Mouse (Mus musculus) ovary, postnatal 36 days (tissue): Measurements from ENCODE around the gene Slc9a7.

Source experiments
- DNase-seq: peaks from one replicate; pipeline ENCODE4 v3.0.0; 2022; ENCODE audit warnings: low spot score, mixed read lengths

The Slc9a7 gene

DNA sequence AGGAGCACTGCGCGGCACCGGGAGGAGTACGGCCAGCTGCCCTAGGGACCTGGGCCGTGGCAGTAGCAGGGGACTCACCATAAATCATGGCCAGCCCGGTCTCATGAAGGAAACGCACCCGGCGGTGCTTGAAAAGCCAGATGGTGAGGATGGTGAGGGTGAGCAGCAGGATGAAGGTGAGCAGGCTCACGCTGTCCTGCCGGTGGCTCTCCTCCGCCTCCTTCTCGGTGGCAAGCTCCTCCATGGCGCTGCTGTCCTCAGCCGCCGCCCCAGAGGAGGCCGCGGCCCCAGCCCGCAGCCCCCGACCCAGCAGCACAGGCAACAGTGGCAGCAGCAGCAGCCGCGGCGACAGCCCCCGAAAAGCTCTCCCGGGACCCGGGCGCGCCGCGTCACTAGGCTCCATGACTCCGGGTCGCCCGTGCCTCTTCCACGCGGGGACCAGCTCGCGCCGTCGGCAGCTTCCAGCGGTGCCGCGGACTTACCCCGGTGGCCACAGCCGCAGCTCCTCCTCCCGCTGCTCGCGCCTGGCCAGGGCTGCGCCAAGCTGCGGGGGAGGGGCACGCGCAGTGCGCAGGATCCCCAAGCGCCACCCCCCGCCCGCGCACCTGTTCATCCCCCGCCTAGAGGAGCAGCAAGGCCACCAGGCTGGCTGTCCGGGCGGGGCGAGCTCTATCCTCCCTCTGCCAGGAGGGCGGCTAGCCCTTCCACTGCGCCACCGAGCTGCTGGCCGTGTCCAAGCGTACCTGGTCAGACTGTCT, at the start of gene Slc9a7:
Gene Slc9a7, minus strand, starts transcription at position 526 of the 758 bp plus-strand sequence.
- DNase-seq = peak; percentile 78

DNA sequence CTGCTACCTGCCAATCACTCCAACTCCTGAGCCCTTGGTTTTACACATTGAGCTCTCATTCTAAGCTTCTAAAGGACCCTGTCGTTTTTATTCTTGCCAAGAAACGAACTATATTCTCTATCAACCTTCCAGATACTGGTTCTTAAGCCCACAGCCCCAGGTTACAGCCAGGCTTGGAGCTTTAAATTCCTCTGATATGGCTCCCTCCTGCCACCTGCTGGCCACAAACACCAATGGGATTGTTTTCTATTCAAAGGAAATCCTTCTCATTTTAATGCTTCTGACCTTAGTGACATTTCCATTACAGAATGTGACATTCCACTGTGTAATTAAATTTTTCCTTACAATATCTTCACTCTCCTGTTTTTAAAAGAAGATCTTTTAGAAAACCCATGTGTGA, 44.1 kb upstream of the Slc9a7 start:
- peak; percentile 11 for DNase-seq

DNA sequence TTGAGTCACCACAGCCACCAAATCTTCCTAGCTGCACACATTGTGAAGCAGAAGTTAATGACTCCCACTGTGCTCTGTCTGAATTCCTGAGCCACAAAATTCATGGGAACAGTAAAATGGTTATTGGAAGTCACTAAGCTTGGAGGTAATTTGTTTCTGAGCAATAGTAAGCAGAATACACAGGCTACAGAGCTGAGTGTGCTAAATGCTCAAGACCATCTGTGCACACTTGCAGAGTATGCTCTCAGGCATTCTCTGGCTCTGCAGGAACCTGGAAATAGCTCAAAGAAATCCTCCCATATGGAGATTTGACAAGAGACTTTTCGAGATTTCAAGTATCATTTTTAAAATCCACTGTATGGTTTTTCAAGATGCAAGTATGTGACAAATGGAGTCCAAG, 41.1 kb upstream of the Slc9a7 start:
- no peak for DNase-seq

DNA sequence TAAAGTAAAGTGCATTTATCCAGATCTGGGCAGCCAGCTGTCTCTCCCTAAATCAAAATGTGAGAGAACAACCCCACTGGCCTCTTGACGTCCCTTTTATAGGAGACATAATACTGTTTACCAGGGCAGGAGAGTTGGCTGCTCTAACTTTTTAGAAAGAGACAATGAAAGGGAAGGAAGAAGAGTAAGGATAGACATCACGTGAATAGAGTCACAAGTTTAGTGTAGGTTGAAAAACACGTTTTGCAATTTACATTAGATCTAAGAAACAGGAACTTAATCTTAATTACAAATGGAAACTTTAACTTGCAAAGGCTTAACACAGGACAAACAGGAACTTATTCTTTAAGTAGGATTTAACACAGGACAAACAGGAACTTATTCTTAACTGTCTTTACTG, 15.6 kb upstream of the Slc9a7 start:
- DNase-seq = no peak

DNA sequence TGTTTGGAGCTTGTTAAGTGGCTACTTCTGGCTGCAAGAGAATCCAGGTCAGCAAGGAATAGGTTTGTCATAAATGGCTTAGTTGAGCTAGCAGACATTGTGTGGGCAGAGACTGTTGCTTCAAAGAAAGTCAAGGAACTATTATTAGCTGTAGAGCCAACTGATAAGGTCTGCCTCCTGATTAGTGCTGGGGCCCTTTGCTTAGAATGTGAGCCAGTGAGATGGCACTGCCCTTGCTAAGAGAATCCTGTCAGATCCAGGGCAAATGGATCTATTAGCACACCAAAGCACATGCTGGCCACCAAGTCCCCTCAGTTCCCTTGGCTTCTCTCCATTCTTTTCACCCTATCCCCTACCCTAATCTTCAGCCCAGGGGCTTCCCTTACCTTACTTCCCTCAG, 14.3 kb upstream of the Slc9a7 start:
- DNase-seq = no peak

DNA sequence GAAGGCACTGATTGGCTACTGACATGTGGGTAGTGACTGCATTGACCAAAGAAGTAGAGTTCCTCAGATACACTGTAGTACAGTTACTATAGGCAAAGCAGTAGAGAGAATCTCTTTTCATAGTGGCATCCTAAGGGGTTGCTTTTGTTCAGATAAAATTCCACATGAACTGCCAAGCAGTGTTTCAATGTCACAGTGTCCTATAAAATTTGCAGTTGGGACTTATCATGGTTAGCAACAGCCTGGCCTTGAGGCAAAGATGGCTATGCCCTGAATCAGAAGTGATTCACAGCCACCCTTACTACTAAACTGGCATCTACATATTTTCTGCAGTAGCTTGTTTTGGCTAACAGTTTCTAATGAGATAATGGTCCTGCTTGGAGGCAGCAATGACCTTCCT, 11.7 kb upstream of the Slc9a7 start:
- DNase-seq = no peak

DNA sequence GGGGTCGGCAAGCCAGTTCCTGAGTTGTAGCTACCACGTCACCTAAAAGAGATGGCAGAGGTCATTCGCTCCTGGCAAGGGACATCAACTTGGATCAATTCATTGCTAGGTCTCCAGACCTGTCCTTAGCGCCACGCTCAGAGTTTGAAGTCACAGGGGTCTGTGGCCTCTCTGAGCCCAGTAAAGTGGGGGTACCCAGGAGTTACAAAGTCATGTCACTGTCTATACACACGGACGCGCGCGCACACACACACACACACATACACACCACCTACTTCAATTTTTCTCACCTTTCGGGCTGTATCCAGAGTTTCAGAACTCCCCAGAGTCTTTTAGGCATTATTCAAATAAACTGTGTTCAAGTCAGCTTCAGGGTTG, 422 bp upstream of the Slc9a7 start:
- no peak for DNase-seq

DNA sequence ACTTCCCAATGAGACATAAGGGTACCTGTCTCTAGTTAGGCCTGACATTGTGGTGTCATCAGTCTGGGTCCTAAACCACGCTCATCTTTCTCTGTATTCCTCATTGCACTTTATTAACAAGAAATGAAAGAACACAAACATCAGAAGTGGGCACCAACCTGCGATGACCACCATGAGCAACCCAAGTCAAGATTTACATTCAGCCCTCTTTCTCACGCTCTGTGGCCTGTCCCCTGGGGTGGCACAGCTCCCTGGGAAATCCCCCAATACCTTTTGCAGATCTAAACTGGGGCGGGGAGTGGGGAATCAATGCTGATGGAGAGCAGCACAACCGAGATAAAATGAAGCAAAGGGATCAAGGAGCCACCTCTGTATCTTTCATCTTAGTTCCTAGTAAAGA, 892 bp downstream of the Slc9a7 start:
- no peak for DNase-seq

DNA sequence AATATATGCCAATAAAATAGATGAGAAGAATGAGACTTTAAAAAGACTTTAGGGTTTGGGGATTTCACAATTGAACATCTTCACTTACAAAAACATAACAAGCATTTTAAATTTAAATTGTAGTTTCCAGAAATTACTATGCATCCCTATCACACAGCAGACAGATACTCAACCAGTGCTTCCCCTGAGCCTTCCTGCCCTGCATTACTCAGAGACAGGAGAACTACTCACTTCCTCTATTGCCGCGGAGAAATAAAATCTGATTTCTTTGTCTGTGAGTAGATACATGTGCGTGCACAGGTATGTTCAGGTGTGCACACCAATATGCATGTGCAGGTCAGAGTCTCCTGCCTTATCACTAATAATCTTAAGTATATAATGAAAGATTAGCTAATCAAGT, 2.9 kb downstream of the Slc9a7 start:
- no peak for DNase-seq

DNA sequence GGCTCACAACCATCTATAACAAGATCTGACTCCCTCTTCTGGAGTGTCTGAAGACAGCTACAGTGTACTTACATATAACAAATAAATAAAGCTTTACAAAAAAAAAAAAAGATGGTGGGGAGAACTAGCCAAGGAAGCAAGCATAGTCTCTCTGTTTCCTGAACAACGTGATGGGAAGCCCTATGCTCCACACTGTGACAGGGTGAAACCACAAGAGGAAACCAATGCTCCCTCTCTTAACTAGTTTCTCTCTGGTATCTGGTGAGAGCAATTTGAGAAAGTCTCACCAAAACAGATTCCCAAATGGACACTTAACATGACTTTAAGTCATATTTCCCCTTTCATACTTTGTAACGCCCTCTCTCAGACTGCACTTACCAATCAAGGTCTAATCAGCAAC, 5.4 kb downstream of the Slc9a7 start:
- no peak for DNase-seq

DNA sequence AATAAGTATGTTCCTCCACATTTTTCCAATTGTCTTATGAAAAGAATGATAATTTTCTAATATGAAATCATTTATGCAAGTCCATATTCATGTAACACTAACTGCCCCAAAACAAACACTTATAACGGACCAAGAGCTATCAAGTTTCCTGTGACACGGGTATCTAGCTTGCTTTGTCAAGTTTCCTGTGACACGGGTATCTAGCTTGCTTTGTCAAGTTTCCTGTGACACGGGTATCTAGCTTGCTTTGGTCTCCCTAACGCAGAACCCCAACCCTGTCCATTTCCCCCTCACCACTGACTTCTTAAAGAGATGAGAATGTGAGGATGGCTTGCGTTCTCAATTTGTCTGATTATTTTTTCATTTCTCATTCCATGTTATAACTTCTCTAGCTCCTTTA, 12.2 kb downstream of the Slc9a7 start:
- no peak for DNase-seq

DNA sequence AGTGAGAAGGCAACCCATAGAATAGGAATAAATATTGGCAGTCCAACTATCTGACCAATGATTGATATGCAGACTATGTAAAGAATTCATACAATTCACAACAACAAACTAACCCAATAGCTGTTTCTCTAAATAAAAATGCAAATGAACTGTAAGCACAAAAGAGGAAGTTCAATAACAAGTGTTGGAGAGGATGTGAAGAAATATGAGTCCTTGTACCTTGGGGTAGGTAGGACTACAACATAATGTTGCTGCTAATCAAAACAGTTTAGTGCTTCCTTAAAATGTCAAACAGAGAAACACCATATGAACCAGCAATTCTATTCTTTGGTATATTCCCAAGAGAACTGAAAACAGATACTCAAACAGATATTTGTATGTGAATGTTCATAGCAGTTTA, 17.8 kb downstream of the Slc9a7 start:
- DNase-seq = no peak

DNA sequence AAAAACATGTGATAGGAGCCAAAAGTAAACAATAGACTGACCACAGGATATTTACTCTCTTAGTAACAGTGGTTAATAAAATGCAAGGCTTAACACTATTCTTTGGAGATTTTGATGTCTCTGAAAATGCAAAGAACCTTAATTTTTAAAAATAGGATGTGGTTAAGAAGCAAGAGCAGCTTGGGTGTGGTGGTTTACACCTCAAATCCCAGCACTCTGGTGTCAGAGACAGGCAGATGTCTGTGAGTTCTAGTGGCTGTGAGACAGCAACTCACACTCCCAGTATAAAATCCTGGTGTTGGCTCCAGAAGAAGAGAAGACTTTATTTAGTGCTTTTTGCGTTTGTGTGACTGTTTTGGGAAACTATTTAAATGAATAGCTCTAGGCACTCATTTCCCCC, 19.6 kb downstream of the Slc9a7 start:
- DNase-seq = no peak

DNA sequence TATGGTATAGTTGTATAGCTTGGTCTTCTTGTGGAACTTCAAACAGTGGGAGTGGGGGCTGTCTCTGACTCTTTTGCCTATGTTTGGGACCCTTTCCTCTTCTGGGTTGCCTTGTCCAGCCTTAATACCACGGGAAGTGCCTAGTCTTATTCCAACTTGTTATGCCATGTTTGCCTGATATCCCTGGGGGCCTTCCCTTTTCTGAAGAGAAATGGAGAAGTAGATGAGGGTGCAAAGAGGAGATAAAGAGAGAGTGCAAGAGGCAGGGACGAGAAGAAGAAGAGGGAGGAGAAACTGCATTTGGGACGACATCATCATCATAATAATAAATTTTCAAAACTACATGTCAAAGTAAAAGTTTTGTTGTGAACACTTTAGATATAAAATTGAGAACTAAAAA, 21.6 kb downstream of the Slc9a7 start:
- no peak for DNase-seq

DNA sequence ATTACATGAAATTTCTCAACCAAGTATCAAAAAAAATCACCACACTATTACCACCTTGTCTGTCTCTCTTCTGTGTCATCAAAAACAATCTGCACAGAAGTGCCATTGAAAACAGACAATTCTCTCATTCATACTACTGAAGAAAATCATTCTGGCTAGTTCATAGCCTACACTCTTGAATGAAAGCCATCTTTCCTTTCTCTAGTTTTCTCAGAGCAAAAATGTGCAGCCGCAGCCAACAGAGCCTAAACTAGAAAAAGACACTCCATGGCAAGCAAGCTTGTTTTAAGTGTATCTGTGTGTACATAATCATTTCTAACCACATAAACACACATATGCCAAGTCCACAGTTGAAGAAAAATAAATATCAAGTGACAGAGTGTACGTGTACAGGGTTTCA, 27.2 kb downstream of the Slc9a7 start:
- no peak for DNase-seq

DNA sequence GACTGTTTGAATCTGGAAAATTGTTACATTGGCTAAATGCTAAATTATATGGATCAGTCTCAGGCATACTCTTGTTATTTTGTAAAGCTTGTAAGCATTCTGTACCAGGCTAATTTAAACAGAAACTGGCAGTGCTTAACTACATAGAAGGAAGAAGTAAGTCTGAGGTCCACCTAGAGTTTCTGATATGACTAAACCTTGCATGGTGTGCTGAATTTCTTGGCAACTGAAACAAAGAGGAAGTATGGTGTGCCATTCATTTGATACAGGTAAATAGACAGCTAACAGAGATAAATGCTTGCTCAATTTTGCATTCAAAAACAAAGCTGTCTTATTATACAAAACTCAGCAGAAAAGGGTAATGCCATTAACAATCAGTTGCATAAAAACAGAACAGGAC, 63.5 kb downstream of the Slc9a7 start:
- no peak for DNase-seq

DNA sequence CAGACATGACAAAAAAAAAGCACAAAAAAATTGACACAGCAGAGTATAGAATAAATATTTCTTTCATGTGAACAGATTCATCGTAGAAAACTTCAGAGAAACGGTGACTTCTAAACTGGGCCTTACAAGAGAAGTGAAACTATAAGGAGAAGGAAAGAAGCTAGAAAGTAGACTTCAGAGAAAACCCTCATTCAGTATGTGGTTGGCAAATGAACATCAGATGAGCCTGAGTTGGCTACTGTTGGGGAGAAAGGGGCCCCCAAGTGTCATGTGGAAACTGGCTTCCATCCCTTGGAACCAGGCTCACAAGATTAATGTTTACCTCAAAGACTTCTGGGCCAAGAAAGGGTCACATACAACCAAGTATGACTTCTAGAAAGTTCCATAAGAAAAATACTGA, 70.1 kb downstream of the Slc9a7 start:
- DNase-seq = no peak

DNA sequence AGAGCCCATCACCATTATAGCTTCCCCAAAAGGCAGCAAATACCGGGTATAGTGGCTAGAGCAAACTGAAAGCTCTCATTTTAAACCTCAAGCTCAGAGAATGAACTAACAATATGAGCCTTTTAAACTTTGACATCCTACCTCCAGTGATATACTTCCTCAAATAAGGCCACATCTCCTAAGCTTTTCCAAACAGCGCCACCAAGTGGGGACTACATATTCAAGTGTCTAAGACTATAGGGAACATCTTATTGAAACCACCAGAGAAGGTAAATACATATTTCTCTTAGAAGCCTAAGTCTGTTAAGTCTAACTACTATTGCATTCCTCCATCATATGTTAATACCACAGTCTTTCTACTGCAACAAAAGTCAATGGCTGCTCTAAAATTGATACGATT, 106.0 kb downstream of the Slc9a7 start:
- DNase-seq = no peak

DNA sequence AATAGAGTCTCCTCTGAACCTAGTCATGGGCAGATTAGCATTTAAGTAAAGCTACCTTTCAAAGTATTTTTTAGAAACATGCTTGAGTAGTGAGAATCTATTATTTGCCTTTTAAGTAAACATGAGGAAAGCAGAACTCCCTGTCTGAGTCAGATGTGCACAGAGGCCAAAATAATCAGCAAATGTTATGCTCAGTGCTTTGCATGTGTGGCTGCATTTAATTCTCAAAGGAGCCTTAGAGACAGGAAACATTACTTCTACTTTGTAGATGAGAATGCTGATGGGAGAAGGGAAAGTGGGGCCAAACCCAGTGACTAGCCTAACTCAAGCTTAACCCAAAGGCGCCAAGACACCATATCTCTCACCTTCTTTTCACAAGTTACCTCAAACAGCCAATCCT, 114.8 kb downstream of the Slc9a7 start:
- no peak for DNase-seq

DNA sequence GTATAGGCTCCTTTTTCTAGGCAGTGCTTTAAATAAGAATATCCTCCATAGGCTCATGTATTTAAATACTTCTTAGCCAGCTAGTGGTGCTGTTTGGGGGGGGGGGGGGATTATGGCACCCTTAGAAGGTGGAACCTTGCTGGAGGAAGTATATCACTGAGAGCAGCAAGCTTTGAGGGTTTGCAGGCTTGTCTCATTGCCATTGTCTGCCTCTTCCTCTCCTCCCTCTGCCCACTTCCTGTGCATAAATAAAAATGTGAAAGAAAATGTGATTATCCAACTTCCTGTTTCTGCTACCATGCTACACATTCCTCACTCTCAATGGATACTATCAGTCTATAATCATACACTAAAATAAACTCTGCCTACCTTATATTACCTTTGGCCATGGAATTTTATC, 123.2 kb downstream of the Slc9a7 start:
- DNase-seq = no peak

DNA sequence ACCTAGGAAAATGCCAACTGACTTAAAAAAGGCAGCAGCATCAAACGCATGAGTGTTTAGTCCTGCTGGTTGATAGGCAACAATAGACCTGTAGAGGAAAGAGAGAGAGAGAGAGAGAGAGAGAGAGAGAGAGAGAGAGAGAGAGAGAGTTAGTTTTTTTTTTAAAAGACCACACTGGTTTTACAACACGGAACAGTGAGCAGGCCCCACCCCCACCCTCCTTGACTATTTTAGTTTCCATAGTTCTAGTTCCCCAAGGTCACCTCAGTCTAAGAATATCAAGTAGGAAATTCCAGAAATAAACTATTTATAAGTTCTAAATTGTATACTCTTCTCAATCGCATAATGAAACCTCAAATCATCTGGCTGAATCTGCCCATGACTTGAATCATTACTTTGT, 126.6 kb downstream of the Slc9a7 start:
- DNase-seq = no peak

DNA sequence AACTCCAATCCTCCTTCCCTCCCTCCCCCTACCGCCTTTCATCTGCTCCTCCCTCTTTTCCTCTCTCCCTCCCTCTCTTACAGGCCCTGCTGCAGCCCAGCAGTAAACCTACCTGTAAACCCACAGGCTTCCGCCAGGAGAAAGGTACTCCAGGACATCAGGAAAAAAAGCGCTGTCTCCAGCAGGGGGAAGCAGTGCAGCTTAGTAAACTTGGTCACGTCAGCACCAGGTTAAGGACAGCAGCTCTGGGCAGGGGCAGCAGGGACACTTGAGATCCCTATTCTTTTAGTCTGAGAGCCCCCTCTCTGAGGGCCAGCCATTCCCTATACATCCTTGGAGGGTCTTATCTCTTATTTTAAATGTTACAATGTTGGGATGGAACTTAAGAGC, 129.3 kb downstream of the Slc9a7 start:
- peak; percentile 35 for DNase-seq

DNA sequence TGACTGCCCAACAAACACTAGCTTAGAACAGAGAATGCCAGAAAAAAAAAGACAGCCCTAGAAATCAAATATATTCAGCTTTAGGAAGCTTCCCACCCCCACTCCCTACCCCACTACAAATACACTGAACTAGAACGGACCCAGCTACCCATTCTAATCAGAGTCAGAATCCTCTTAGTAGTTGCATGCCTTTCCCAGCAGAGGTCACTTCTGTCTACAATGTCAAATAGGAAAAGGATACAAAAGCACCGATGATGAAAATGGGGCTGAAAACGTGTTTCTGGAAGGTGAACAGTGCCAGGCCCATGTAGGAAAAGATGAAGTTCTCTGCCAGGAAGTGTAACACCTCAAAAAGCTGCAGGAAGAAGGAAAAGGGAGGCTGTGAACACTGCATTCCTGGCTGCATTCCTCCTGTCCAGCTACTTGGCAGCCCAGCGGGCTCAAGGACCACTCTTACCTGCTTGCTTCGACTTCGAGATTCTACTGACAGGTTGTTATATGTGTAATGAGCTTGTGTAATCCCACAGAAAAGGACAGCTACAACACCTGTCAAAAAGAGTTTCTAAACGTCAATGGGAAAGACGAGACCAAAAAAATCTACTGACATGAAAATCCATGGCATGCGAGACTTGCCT, 129.8 kb downstream of the Slc9a7 start:
- DNase-seq = no peak

DNA sequence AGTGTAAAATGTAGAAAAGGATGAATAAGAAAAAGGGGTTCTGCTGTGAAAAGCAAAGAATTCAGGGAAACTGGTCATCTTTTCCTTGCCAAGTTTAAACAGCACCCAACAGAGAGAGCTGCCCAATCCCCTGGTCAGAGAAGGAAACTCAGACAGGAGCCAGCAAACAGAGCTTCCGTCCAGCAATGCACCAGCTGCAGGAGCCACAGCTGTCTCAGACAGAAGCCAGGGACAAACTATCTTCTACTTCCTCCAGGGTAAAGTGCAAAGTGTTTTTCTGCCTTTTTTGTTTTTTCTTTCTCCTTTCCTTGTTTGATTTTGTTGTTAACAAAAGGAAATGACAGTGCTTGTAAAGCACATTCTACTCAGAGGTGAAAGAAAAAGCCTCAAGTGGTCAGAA, 131.3 kb downstream of the Slc9a7 start:
- DNase-seq = no peak
